Mouse (Mus musculus) G1E (cell line): Measurements from ENCODE around the gene Gm20715. TPM values are rescaled to one million over a fixed set of nuclear protein-coding genes. Genes with fewer than 3 reads are reported as not detected.

Source experiments
- ATAC-seq: 2 replicates; pipeline ENCODE4 v1.8.0; 2016; ENCODE audit warnings: mild to moderate bottlenecking; ENCODE audit not compliant: insufficient number of reproducible peaks, poor library complexity, low FRiP score, severe bottlenecking; ENCODE audit errors: extremely low read depth
- DNase-seq: peaks from one replicate; pipeline ENCODE4 v3.0.0; 2012; ENCODE audit warnings: low spot score
- H3K27me3 ChIP-seq: 2 replicates; pipeline ENCODE4 v1.6.1; 2012; ENCODE audit warnings: mild to moderate bottlenecking, low read length, inconsistent platforms; ENCODE audit not compliant: insufficient read depth
- H3K36me3 ChIP-seq: replicated peaks from 2 replicates; pipeline ENCODE3; 2012; ENCODE audit warnings: mild to moderate bottlenecking, inconsistent platforms
- H3K4me1 ChIP-seq: 2 replicates; pipeline ENCODE4 v1.6.1; 2012; ENCODE audit warnings: low read depth, low read length, inconsistent platforms, mixed read lengths; ENCODE audit not compliant: insufficient read depth
- H3K4me3 ChIP-seq: 2 replicates; pipeline ENCODE4 v1.5.1; 2012; ENCODE audit warnings: low read depth, mild to moderate bottlenecking, inconsistent platforms, low read length, moderate library complexity, mixed read lengths
- H3K9me3 ChIP-seq: replicated peaks from 2 replicates; pipeline ENCODE4 v1.6.1; 2012; ENCODE audit warnings: inconsistent platforms
- CTCF ChIP-seq: IDR thresholded peaks from 2 replicates; pipeline ENCODE4 v1.5.1; 2012; ENCODE audit warnings: low read depth, low read length, inconsistent platforms, mixed read lengths
- GATA1 ChIP-seq: IDR thresholded peaks from 2 replicates; pipeline ENCODE4 v1.6.1; 2012; ENCODE audit warnings: borderline replicate concordance, low read length, inconsistent platforms, mixed read lengths
- GATA2 ChIP-seq: IDR thresholded peaks from 2 replicates; pipeline ENCODE4 v1.6.1; 2012; ENCODE audit warnings: low read depth, low read length, inconsistent platforms, borderline replicate concordance
- POLR2AphosphoS5 ChIP-seq: IDR thresholded peaks from 2 replicates; pipeline ENCODE4 v1.6.1; 2012; ENCODE audit warnings: low read depth, low read length, inconsistent platforms; ENCODE audit not compliant: insufficient replicate concordance
- TAL1 ChIP-seq: conservative IDR thresholded peaks from 2 replicates; pipeline ENCODE4 v1.6.1; 2012; ENCODE audit warnings: low read depth, low read length, inconsistent platforms, mixed read lengths
- polyA plus RNA-seq: library from polyadenylated mRNA; stranded (reverse); fragments of >175 nt; gene quantifications from 2 replicates; pipeline ENCODE4 v1.2.3, GENCODE M21; 2012
- total RNA-seq, 2 experiments: library from RNA; stranded (forward) in 1 of 2; stranded (reverse) in 1 of 2; fragments of 200-1000 nt in 1 of 2; fragments of >200 nt in 1 of 2; fragmentation: Nextera tagmentation in 1 of 2; gene quantifications; 2 replicates each; pipeline ENCODE4 v1.2.3; 2014 to 2017

The Gm20715 gene
- total and polyA plus RNA-seq, 3 experiments = 0.11 TPM; not detected in 2

- DNase-seq (no peak), ATAC-seq (no peak)
- Histone ChIP-seq H3K27me3 (no peaks in the 10 kb centered on the region), H3K4me1 (no peaks in the 10 kb centered on the region), H3K9me3 (no peaks in the 10 kb centered on the region), H3K36me3 (no peaks in the 10 kb centered on the region), H3K4me3 (no peak overlapping the region)
- TF ChIP-seq GATA1 (no peak), TAL1 (no peak), POLR2AphosphoS5 (no peak), CTCF (no peak), GATA2 (no peak)
These were observed 9.8 kb downstream of the Gm20715 start for GRCm38 (mm10) chr7:6419894-6420293.

- TF ChIP-seq TAL1 = no peak
- no peak for TF ChIP-seq GATA2
- no peak for TF ChIP-seq GATA1
- TF ChIP-seq POLR2AphosphoS5 = no peak
- TF ChIP-seq CTCF = no peak
- H3K9me3 ChIP-seq = peaks cover 5% of the 10 kb centered on the region
- no peaks in the 10 kb centered on the region for H3K27me3 ChIP-seq
- no peaks in the 10 kb centered on the region for H3K4me1 ChIP-seq
- no peak for DNase-seq
- no peak for ATAC-seq
- H3K4me3 ChIP-seq = no peak overlapping the region
- H3K36me3 ChIP-seq = no peaks in the 10 kb centered on the region
These were observed 19.3 kb downstream of the Gm20715 start for GRCm38 (mm10) chr7:6429381-6429780.

GRCm38 (mm10) chr7:6430342-6430741 lies 20.3 kb downstream of the Gm20715 start:
- Histone ChIP-seq H3K4me1 (no peaks in the 10 kb centered on the region), H3K9me3 (peaks cover 5% of the 10 kb centered on the region), H3K36me3 (no peaks in the 10 kb centered on the region), H3K4me3 (no peak overlapping the region), H3K27me3 (no peaks in the 10 kb centered on the region)
- peak; percentile 44; the same call in 1 of the 2 replicates for TF ChIP-seq CTCF
- TF ChIP-seq POLR2AphosphoS5 = no peak
- ATAC-seq = no peak; the same call in 1 of the 2 replicates
- peak; percentile 9 for DNase-seq

GRCm38 (mm10) chr7:6438388-6438787 lies 28.3 kb downstream of the Gm20715 start, which contains the start of gene Olfr1344:
Olfr1344 (plus strand) TSS chr7:6438688.
- TF ChIP-seq POLR2AphosphoS5 (no peak), GATA2 (no peak), TAL1 (no peak), GATA1 (no peak)
- Histone ChIP-seq H3K4me3 (no peak within 1 kb of the TSS), H3K4me1 (peaks cover 4% of the 10 kb centered on the region; the same call in 1 of the 2 replicates), H3K9me3 (no peaks in the 10 kb centered on the region), H3K36me3 (no peaks in the 10 kb centered on the region), H3K27me3 (no peaks in the 10 kb centered on the region)
- no peak for DNase-seq
- ATAC-seq = no peak

GRCm38 (mm10) chr7:6441173-6441572 lies 31.1 kb downstream of the Gm20715 start:
- H3K36me3 ChIP-seq = no peaks in the 10 kb centered on the region
- peaks cover 4% of the 10 kb centered on the region; the same call in 1 of the 2 replicates for H3K4me1 ChIP-seq

GRCm38 (mm10) chr7:6447771-6448170 lies 37.7 kb downstream of the Gm20715 start:
- no peaks in the 10 kb centered on the region for H3K4me1 ChIP-seq
- DNase-seq (no peak), ATAC-seq (no peak)
- no peak overlapping the region for H3K4me3 ChIP-seq
- no peaks in the 10 kb centered on the region for H3K9me3 ChIP-seq
- no peaks in the 10 kb centered on the region for H3K27me3 ChIP-seq
- TF ChIP-seq TAL1 (no peak), POLR2AphosphoS5 (no peak), GATA2 (no peak), GATA1 (no peak), CTCF (no peak)
- H3K36me3 ChIP-seq = no peaks in the 10 kb centered on the region

More at GRCm38 (mm10) chr7:6441173-6441572, 31.1 kb downstream of the Gm20715 start:
- ATAC-seq = no peak
- H3K4me3 ChIP-seq = no peak overlapping the region
- no peaks in the 10 kb centered on the region for H3K27me3 ChIP-seq
- no peak for DNase-seq
- no peak for TF ChIP-seq GATA2
- no peak for TF ChIP-seq CTCF
- TF ChIP-seq GATA1 = no peak
- no peak for TF ChIP-seq POLR2AphosphoS5
- no peak for TF ChIP-seq TAL1
- H3K9me3 ChIP-seq = no peaks in the 10 kb centered on the region

- no peak for TF ChIP-seq GATA1
- no peak for TF ChIP-seq GATA2
- no peak for TF ChIP-seq TAL1
- no peak for TF ChIP-seq CTCF
- TF ChIP-seq POLR2AphosphoS5 = no peak
- Histone ChIP-seq H3K36me3 (no peaks in the 10 kb centered on the region), H3K27me3 (no peaks in the 10 kb centered on the region), H3K9me3 (no peaks in the 10 kb centered on the region), H3K4me1 (no peaks in the 10 kb centered on the region), H3K4me3 (no peak within 1 kb of the TSS)
- ATAC-seq (no peak), DNase-seq (no peak)
These were observed 45.8 kb downstream of the Gm20715 start, which contains the start of gene Olfr1336 for GRCm38 (mm10) chr7:6455868-6456267. Olfr1336 (plus strand) TSS chr7:6456168.
